Mouse (Mus musculus) kidney, postnatal 10 days (tissue): ENCODE data around the gene Steap1.

Source experiments
- DNase-seq: peaks from one replicate; pipeline ENCODE4 v3.0.0; 2021; ENCODE audit warnings: mixed read lengths

The Steap1 gene

DNA sequence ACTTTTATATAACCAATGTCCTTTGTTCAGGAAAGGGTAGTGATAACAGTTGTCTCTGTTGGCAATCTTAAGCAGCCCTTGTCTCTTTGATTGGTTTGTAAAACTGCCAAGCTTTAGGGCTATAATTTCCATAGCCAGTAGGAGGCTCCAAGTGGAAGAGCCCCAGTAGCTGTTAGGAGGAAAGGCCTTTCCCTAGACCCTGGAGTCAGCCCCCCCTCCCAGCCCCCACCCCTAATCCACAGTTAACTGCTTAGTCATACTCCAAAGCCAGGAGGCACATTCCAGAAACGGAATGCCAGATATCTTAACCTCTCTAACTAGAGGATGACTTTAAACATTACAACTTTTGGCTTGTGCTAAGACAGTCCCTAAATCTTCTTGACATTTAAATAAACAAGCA is 62.2 kb downstream of the Steap1 start:
- peak; percentile 19 for DNase-seq
